In the genomic region with DNA sequence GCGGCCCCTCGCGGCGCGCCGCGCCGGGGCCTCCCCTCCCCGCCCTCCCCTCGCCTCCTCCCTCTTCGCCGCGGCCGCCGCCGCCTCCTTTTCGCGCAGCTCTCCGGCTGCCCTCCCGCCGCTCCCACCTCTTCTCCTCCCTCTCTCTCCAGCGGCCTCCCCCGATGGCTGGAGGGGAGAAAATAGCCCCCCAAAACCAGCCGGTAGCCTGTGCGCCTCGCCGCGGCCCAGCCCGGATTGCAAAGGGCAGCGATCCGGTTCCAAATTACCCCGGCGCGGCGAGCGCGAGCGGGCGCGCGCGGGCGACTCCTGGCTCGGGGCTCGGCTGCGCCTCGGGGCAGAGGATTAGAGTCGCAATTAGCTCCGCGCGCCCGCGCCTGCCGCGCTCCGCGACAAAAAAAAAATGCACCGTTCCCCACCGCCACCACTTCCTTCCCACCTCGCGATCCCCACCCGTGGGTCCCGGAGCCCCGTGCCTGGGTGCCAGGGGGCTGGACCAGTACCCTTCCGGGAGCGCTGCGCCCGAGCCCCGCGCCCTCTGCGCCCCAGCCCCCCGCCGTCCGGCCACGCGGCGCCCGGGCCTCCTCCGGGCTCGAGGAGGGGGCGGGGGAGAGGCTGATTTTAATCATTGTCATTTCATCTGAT, we compare ENCODE assay signal across 8 mouse cellular contexts. TPM values are rescaled to one million over a fixed set of nuclear protein-coding genes. Genes with fewer than 3 reads are reported as not detected.
DNase-seq lines count a peak whose midpoint lies in the region; ATAC-seq and TF ChIP-seq lines count a peak whose summit lies in the region.

No protein-coding gene starts in this region.

- H3K4me2 ChIP-seq in liver, embryonic 14.5 days (ENCODE audit: low read depth), result peak overlapping the region; percentile 62

- no peak for TF ChIP-seq CTCF in liver, embryonic 14.5 days (IDR thresholded peaks at IDR 0.05; ENCODE audit: low read depth)

- H3K9ac ChIP-seq in liver, embryonic 14.5 days (replicated peaks), result no peak overlapping the region

- H3K4me3 ChIP-seq in liver, embryonic 14.5 days (ENCODE audit: insufficient read depth in 1 of 2, low read depth in 2 of 2, low read length in 2 of 2), result peak overlapping the region; percentile 20 to 52

- WGBS in liver, embryonic 14.5 days (ENCODE audit: insufficient replicate concordance), result under 1% methylated on average over 57 of the region's 81 CpGs

- intact Hi-C loops in gastrocnemius, postnatal 36 days (cut with DNase I), result loop anchor here (1.0 to 2.0 kb wide), 2 partner anchors 26 to 36 kb away; no protein-coding TSS in a partner anchor

- no peak for TF ChIP-seq EP300 in liver, embryonic 14.5 days (IDR thresholded peaks at IDR 0.05; ENCODE audit: low read depth)

- no peaks in the 10 kb centered on the region for H3K36me3 ChIP-seq in liver, embryonic 14.5 days (replicated peaks; ENCODE audit: control insufficient read depth, insufficient read depth, low read depth)

- no peaks in the 10 kb centered on the region for H3K9me3 ChIP-seq in liver, embryonic 14.5 days (ENCODE audit: control insufficient read depth, low read length)

- no peaks in the 10 kb centered on the region for H3K4me1 ChIP-seq in liver, embryonic 14.5 days (replicated peaks; ENCODE audit: control insufficient read depth in 2 of 2, insufficient read depth in 2 of 2, low read length in 1 of 2)

- no peak overlapping the region for H3K27ac ChIP-seq in liver, embryonic 14.5 days

- ATAC-seq in liver, embryonic 14.5 days (ENCODE audit: insufficient read depth), result peak; percentile 39; the same call in 1 of the 2 replicates

- peaks cover 38% of the 10 kb centered on the region for H3K27me3 ChIP-seq in liver, embryonic 14.5 days (ENCODE audit: control insufficient read depth, insufficient read depth, low read length)

- DNase-seq in right cerebral cortex, adult 18-20 months, result peak; percentile 53
- DNase-seq in right cerebral cortex, postnatal 36 days (ENCODE audit: low spot score in 2 of 2), result no peak
- DNase-seq in cerebellum, postnatal 25 days, result peak; percentile 76 to 82
- peak; percentile 43 to 59 for DNase-seq in gastrocnemius, postnatal 36 days
- peak; percentile 80 for DNase-seq in kidney, adult 18-20 months
- no peak for DNase-seq in liver, embryonic 14.5 days (ENCODE audit: low read depth in 3 of 3, low spot score in 3 of 3)
- DNase-seq in ovary, adult 18-20 months (ENCODE audit: low spot score), result peak; percentile 22
- DNase-seq in thymus, postnatal 25 days, result no peak

RNA-seq across cellular contexts. Expression of a gene that starts 2.0 kb away (rescaled TPM):
- total RNA-seq in gastrocnemius, postnatal 36 days (2021), result 10 to 100 TPM; 41.0 to 42.9 TPM
- 1.2 TPM in 2 replicates for polyA plus RNA-seq in liver, embryonic 14.5 days (2012; rRNA removed)
- polyA plus RNA-seq in liver, embryonic 14.5 days (2014; fragmentation: Nextera tagmentation; extraction: Ambion mirVana), result 0.14 and 0.37 TPM in 2 replicates

Comparison
In these comparisons a context has a peak if more than half of its experiments do, and no peak if none do; other contexts are left out.
1. DNase-seq: peak in right cerebral cortex, adult 18-20 months (single experiment), cerebellum, postnatal 25 days (2 of 2), gastrocnemius, postnatal 36 days (2 of 2), kidney, adult 18-20 months (single experiment) and ovary, adult 18-20 months (single experiment); none in right cerebral cortex, postnatal 36 days (0 of 2), liver, embryonic 14.5 days (0 of 3) and thymus, postnatal 25 days (single experiment).